Mouse (Mus musculus): Measurements from ENCODE around the gene Uaca. TPM values are rescaled to one million over a fixed set of nuclear protein-coding genes. Genes with fewer than 3 reads are reported as not detected.

Uaca gene
- polyA plus RNA-seq, 1 experiment from 2014 or later: 17.5 TPM

DNA sequence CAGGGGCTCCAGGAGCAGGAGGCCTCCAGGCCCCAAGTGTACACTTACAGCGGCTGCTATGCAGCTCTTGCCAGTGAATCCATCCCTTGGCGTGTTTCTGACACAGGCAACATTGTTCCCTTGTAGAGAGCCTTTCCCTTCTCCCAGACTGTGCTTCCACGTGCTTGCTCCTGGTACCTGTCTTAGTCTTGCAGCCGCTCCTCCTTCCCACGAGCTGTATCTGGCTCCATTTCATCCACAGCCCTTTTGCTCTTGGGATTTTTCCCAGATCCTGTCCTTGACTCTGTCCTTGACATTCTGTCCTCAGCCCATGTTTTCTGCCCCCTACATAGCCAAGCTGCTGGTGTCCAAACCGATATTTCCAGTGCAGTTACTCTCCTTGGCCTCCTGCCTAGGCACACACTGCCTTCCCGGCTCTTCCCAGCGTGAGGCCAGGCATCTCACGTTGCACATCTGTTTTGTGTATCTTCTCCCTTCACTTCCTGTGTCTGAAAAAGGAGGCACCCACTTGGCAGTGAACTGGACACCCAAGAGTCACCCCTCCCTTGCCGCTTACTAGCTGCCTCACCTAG, 34.8 kb upstream of the Uaca start:
- no peak for ATAC-seq (replicated peaks)
- Histone ChIP-seq H3K27me3 (replicated peaks) (no peaks in the 10 kb centered on the region), H3K27ac (no peak overlapping the region), H3K9me3 (no peaks in the 10 kb centered on the region), H3K36me3 (replicated peaks) (no peaks in the 10 kb centered on the region), H3K4me3 (no peak overlapping the region), H3K4me2 (no peak overlapping the region), H3K4me1 (no peaks in the 10 kb centered on the region), H3K9ac (no peak overlapping the region)
- 79% methylated on average over 10 of the region's 10 CpGs for WGBS

DNA sequence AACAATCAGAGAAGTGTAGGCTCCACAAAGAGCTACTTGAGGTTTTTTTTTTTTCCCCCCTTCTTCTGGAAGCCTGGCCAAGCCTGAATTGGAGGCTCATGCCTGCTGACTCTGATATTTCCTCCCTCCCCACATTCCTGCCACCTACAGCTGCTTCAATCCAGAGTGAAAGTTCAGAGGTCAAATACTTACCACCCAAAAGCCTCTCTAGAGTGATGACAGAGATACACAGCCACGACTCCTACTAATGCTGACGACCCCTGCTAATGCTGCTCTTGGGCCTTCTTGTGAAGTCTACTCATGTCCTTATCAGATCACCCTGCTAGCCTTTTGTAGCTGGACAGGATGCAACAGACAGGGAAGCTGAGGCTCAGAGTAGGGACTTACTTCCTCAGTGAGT, 29.2 kb upstream of the Uaca start:
- Histone ChIP-seq H3K9me3 (no peaks in the 10 kb centered on the region), H3K4me2 (no peak overlapping the region), H3K36me3 (replicated peaks) (no peaks in the 10 kb centered on the region), H3K27me3 (replicated peaks) (no peaks in the 10 kb centered on the region), H3K9ac (no peak overlapping the region), H3K4me1 (no peaks in the 10 kb centered on the region), H3K27ac (no peak overlapping the region), H3K4me3 (no peak overlapping the region)
- no peak for ATAC-seq (replicated peaks)
- WGBS: 52% methylated on average over 2 of the region's 2 CpGs

DNA sequence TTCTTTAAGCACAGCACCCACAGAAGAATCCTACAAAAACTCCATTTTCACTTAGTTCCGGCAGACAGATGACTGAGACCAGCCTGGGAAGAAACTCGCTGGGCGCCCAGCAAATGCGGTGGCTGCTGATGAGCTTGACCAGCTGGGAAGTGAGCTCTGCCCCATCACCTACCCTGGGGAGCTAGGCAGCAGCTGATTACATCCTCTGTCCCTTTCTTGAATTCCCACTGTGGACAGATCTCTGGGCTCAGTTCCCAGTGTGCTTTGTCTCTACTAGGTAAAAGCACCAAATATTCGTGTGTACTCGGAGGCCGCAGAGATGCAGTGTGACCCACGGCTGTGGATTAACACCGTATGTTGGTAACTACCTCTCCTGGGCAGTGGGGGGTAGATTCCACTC, 25.9 kb upstream of the Uaca start:
- H3K9me3 ChIP-seq: no peaks in the 10 kb centered on the region
- ATAC-seq (replicated peaks): no peak
- no peak overlapping the region for H3K27ac ChIP-seq
- H3K4me1 ChIP-seq: no peaks in the 10 kb centered on the region
- H3K4me3 ChIP-seq: no peak overlapping the region
- no peaks in the 10 kb centered on the region for H3K27me3 ChIP-seq (replicated peaks)
- H3K36me3 ChIP-seq (replicated peaks): no peaks in the 10 kb centered on the region
- H3K4me2 ChIP-seq: no peak overlapping the region
- WGBS: 76% methylated on average over 9 of the region's 9 CpGs
- no peak overlapping the region for H3K9ac ChIP-seq

GRCm38 (mm10) chr9:60769711-60770111, 24.6 kb upstream of the Uaca start:
- no peaks in the 10 kb centered on the region for H3K27me3 ChIP-seq (replicated peaks)
- H3K4me3 ChIP-seq: no peak overlapping the region
- no peak overlapping the region for H3K4me2 ChIP-seq
- H3K9ac ChIP-seq: no peak overlapping the region
- H3K36me3 ChIP-seq (replicated peaks): no peaks in the 10 kb centered on the region
- H3K9me3 ChIP-seq: no peaks in the 10 kb centered on the region
- no peaks in the 10 kb centered on the region for H3K4me1 ChIP-seq
- no peak for ATAC-seq (replicated peaks)
- WGBS: 69% methylated on average over 6 of the region's 6 CpGs
- H3K27ac ChIP-seq: no peak overlapping the region

DNA sequence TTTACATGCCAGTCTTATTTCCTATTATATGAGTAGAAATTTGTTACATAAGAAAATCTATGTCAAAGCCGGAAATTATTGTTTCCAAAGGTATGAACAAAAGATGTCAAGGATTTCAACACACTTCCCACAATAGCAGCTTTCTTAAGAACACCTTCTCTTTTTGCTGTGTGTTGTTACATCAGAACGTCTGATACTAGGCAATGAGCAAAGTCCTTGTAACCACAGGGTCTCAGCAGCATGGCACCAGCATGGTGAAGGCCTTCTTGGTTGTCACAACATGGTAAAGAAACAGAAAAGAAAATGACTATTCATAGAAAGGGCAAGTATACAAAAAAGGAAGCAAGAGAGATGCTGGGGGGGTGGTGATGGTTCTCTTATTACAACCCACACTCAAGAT, 20.6 kb upstream of the Uaca start:
- no peaks in the 10 kb centered on the region for H3K36me3 ChIP-seq (replicated peaks)
- H3K9me3 ChIP-seq: no peaks in the 10 kb centered on the region
- no peaks in the 10 kb centered on the region for H3K27me3 ChIP-seq (replicated peaks)
- no peak overlapping the region for H3K4me2 ChIP-seq
- WGBS: 89% methylated on average over 2 of the region's 2 CpGs
- no peak for ATAC-seq (replicated peaks)
- no peaks in the 10 kb centered on the region for H3K4me1 ChIP-seq
- no peak overlapping the region for H3K9ac ChIP-seq
- no peak overlapping the region for H3K27ac ChIP-seq
- H3K4me3 ChIP-seq: no peak overlapping the region

- 93% methylated on average over 9 of the region's 9 CpGs for WGBS
- H3K9me3 ChIP-seq: no peaks in the 10 kb centered on the region
- no peaks in the 10 kb centered on the region for H3K36me3 ChIP-seq (replicated peaks)
- H3K9ac ChIP-seq: no peak overlapping the region
- no peak for ATAC-seq (replicated peaks)
- no peak overlapping the region for H3K4me2 ChIP-seq
- H3K27me3 ChIP-seq (replicated peaks): no peaks in the 10 kb centered on the region
- 0 out of 2 replicates have a peak, but pooled peaks cover under 1% of the 10 kb centered on the region for H3K4me1 ChIP-seq
- no peak overlapping the region for H3K4me3 ChIP-seq
- H3K27ac ChIP-seq: no peak overlapping the region
Observed at GRCm38 (mm10) chr9:60776899-60777298, 17.4 kb upstream of the Uaca start.

- Histone ChIP-seq H3K36me3 (replicated peaks) (no peaks in the 10 kb centered on the region), H3K27me3 (replicated peaks) (no peaks in the 10 kb centered on the region), H3K9ac (no peak overlapping the region), H3K4me3 (no peak overlapping the region), H3K4me1 (0 out of 2 replicates have a peak, but pooled peaks cover 3% of the 10 kb centered on the region), H3K27ac (no peak overlapping the region), H3K4me2 (no peak overlapping the region), H3K9me3 (no peaks in the 10 kb centered on the region)
- 54% methylated on average over 9 of the region's 9 CpGs for WGBS
- no peak for ATAC-seq (replicated peaks)
Observed at GRCm38 (mm10) chr9:60782057-60782789, 12.1 kb upstream of the Uaca start.

DNA sequence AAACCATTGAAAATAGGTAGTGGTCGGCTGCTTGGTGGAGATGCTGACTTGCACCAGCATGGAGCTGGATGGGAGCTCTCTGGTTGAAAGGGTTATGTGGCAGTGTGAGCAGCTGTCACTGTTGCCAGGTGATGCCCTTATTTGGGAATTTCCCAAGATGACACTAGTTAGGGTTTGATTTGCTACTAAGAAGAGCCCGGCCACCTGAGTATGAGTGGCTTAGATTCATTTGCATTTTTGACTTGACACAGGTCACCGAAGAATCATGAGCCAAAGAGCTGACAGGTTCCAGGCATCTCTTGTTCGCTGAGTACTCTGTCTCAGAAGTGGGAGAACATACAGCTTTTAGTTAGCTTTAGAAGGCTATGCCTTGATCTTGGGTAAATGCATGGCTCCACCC, 9.3 kb upstream of the Uaca start:
- no peak overlapping the region for H3K9ac ChIP-seq
- no peak overlapping the region for H3K4me2 ChIP-seq
- no peak overlapping the region for H3K27ac ChIP-seq
- no peak for ATAC-seq (replicated peaks)
- no peaks in the 10 kb centered on the region for H3K27me3 ChIP-seq (replicated peaks)
- no peaks in the 10 kb centered on the region for H3K9me3 ChIP-seq
- no peak overlapping the region for H3K4me3 ChIP-seq
- H3K36me3 ChIP-seq (replicated peaks): no peaks in the 10 kb centered on the region
- 68% methylated on average over 4 of the region's 4 CpGs for WGBS
- H3K4me1 ChIP-seq: 0 out of 2 replicates have a peak, but pooled peaks cover 3% of the 10 kb centered on the region

GRCm38 (mm10) chr9:60787517-60788110, 6.7 kb upstream of the Uaca start:
- H3K9me3 ChIP-seq: no peaks in the 10 kb centered on the region
- H3K27ac ChIP-seq: no peak overlapping the region
- no peak overlapping the region for H3K4me3 ChIP-seq
- H3K4me1 ChIP-seq: no peaks in the 10 kb centered on the region
- WGBS: 49% methylated on average over 2 of the region's 2 CpGs
- no peak overlapping the region for H3K9ac ChIP-seq
- H3K27me3 ChIP-seq (replicated peaks): no peaks in the 10 kb centered on the region
- no peaks in the 10 kb centered on the region for H3K36me3 ChIP-seq (replicated peaks)
- no peak overlapping the region for H3K4me2 ChIP-seq
- ATAC-seq (replicated peaks): no peak

DNA sequence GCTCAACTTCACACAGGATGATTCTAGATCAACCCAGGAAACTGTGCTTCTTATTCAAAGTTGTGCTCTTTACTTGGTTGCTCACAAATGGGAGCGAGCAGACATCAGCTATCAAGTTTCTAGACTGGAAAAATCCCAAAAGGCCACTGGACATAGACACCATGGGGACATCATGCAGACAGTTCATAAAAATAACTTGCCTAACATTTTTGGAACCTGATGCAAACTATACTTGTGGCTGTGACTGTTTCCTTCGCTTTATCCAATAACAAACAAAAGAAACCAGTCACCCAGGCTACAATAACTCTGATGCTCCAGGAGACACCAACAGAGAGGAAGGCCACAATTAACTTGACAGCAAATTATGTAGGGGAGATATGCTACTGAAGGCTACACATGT, 4.1 kb upstream of the Uaca start:
- H3K4me1 ChIP-seq: peaks cover 12% of the 10 kb centered on the region
- 0 out of 2 replicates have a peak, but pooled peaks cover 6% of the 10 kb centered on the region for H3K27me3 ChIP-seq (replicated peaks)

DNA sequence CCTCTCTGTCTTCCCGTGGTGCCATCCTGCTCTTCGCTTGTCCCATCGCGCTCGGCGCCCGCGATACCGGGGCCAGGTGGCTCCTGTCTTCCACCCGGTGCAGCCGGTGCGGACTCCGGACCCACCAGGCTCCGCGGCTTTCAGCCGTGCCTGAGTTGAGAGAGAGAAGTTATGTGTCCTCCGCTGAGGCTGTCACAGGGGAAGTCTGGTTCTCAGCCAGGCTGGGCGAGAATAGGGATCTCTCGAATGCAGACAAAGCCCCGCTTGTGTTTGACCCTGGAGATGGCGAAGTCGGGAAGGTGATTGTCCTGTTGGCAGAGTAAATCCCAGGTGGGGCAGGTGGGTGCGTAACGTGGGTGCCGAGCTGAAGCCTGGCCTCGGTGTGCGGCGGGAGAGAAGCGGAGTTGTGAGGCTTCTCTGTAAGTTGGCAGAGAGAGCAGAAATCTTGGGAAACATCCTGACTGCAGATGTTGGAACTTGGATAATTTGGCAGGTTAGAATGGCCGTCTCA, 554 bp downstream of the Uaca start:
- 0 out of 2 replicates have a peak overlapping the region, but pooled peaks have one; percentile 21 for H3K27ac ChIP-seq

More for the DNA sequence above, 4.1 kb upstream of the Uaca start:
- H3K4me2 ChIP-seq: no peak overlapping the region
- no peaks in the 10 kb centered on the region for H3K36me3 ChIP-seq (replicated peaks)
- 87% methylated on average over 2 of the region's 2 CpGs for WGBS
- H3K9ac ChIP-seq: no peak overlapping the region
- ATAC-seq (replicated peaks): no peak
- no peak overlapping the region for H3K4me3 ChIP-seq
- H3K9me3 ChIP-seq: no peaks in the 10 kb centered on the region
- H3K27ac ChIP-seq: no peak overlapping the region

GRCm38 (mm10) chr9:60796076-60796475, 1.7 kb downstream of the Uaca start:
- WGBS: 80% methylated on average over 7 of the region's 7 CpGs
- Histone ChIP-seq H3K9ac (no peak overlapping the region), H3K36me3 (replicated peaks) (no peaks in the 10 kb centered on the region), H3K4me3 (no peak overlapping the region), H3K4me2 (no peak overlapping the region), H3K4me1 (peaks cover 12% of the 10 kb centered on the region), H3K9me3 (no peaks in the 10 kb centered on the region), H3K27ac (no peak overlapping the region), H3K27me3 (replicated peaks) (0 out of 2 replicates have a peak, but pooled peaks cover 6% of the 10 kb centered on the region)
- ATAC-seq (replicated peaks): no peak

More for the DNA sequence above, 554 bp downstream of the Uaca start:
- Histone ChIP-seq H3K27me3 (replicated peaks) (0 out of 2 replicates have a peak, but pooled peaks cover 6% of the 10 kb centered on the region), H3K9me3 (no peaks in the 10 kb centered on the region), H3K36me3 (replicated peaks) (no peaks in the 10 kb centered on the region), H3K9ac (peak overlapping the region; percentile 58), H3K4me1 (peaks cover 12% of the 10 kb centered on the region), H3K4me2 (peak overlapping the region; percentile 100), H3K4me3 (peak overlapping the region; percentile 83)
- ATAC-seq (replicated peaks): peak; percentile 60
- WGBS: 1% methylated on average over 30 of the region's 30 CpGs

Measured in midbrain, embryonic 15.5 days (tissue).